Mouse (Mus musculus): ENCODE data around the gene Ism2. TPM values are rescaled to one million over a fixed set of nuclear protein-coding genes. Genes with fewer than 3 reads are reported as not detected.
"Not testable (repeated sequence)": the region's sequence is repeated elsewhere in the genome, so short reads cannot be mapped to it uniquely, and the experiment has no call there.

Ism2 gene
- polyA plus RNA-seq, 1 experiment = not detected

DNA sequence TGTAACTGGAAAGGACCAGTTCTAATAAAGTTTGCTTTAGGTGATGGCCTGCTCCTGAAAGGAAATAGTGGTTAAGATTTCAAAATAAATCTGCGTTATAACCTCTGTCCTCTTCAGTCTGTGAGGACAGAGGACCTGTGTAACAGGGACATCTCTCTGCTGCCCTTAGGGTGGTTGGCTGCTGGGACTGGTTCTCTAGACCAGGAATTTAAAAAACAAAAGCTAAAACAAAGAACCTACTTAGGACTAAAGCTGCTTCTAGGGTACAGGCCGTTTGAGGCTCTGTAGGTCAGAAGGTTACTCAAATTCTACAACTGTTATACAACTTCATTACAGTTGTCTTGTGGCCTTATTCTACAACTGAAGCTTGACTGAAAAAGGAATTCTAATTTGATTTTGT lies 13.6 kb upstream of the Ism2 start:
- Histone ChIP-seq H3K27ac (replicated peaks; ENCODE audit: low read depth, low read length) (no peak overlapping the region), H3K4me3 (ENCODE audit: insufficient read depth, low read depth, low read length) (no peak overlapping the region), H3K4me1 (ENCODE audit: control insufficient read depth, insufficient read depth, insufficient read length, low read length) (no peaks in the 10 kb centered on the region)

GRCm38 (mm10) chr12:87306584-87306844 lies 7.0 kb upstream of the Ism2 start:
- H3K27ac ChIP-seq (replicated peaks; ENCODE audit: low read depth, low read length); H3K4me3 ChIP-seq (ENCODE audit: insufficient read depth, low read depth, low read length); H3K4me1 ChIP-seq (ENCODE audit: control insufficient read depth, insufficient read depth, insufficient read length, low read length): not testable (repeated sequence)

GRCm38 (mm10) chr12:87305767-87306583 lies 6.5 kb upstream of the Ism2 start:
- H3K4me3 ChIP-seq (ENCODE audit: insufficient read depth, low read depth, low read length) = no peak overlapping the region

GRCm38 (mm10) chr12:87301189-87301588 lies 1.7 kb upstream of the Ism2 start:
- Histone ChIP-seq H3K4me1 (ENCODE audit: control insufficient read depth, insufficient read depth, insufficient read length, low read length) (no peaks in the 10 kb centered on the region; the same call in 1 of the 2 replicates), H3K4me3 (ENCODE audit: insufficient read depth, low read depth, low read length) (no peak overlapping the region), H3K27ac (replicated peaks; ENCODE audit: low read depth, low read length) (no peak overlapping the region)

More at GRCm38 (mm10) chr12:87305767-87306583, 6.5 kb upstream of the Ism2 start:
- Histone ChIP-seq H3K4me1 (ENCODE audit: control insufficient read depth, insufficient read depth, insufficient read length, low read length) (no peaks in the 10 kb centered on the region), H3K27ac (replicated peaks; ENCODE audit: low read depth, low read length) (no peak overlapping the region)

GRCm38 (mm10) chr12:87300441-87300690 lies 861 bp upstream of the Ism2 start:
- Histone ChIP-seq H3K27ac (replicated peaks; ENCODE audit: low read depth, low read length) (no peak overlapping the region), H3K4me1 (ENCODE audit: control insufficient read depth, insufficient read depth, insufficient read length, low read length) (no peaks in the 10 kb centered on the region; the same call in 1 of the 2 replicates), H3K4me3 (ENCODE audit: insufficient read depth, low read depth, low read length) (peak overlapping the region; percentile 66)

DNA sequence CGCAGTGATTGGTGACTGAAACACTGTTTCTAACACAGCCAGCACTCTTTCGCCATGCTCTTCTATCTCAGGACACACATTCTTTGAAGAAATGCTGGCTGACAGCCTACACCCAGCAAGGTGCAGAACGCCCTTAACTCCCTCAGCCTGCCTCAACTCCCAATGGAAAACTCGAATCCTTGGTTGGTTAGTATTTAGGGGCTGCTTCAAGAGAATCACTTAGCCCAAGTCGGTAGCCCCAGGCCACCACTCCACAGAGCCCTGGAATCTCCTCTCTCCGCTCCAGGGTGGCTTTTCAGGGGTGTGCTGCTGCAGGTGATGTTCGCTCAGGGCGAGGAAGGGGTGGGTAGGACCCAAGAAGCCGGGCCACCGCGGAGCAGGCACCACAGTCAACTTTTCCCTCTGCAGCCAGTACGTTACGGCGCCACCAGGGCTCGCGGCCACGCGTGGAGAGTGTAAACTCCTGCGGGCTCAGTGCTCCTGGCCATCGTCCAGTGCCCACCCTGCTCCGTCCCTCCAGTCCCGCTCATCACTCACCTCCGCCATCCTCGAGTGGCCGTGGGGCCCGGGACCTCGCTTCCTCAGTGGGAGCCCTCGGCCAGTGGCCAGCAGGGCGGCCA lies 358 bp downstream of the Ism2 start:
- no peak overlapping the region for H3K27ac ChIP-seq (replicated peaks; ENCODE audit: low read depth, low read length)
- H3K4me1 ChIP-seq (ENCODE audit: control insufficient read depth, insufficient read depth, insufficient read length, low read length) = no peaks in the 10 kb centered on the region; the same call in 1 of the 2 replicates
- H3K4me3 ChIP-seq (ENCODE audit: insufficient read depth, low read depth, low read length) = peak overlapping the region; percentile 66

DNA sequence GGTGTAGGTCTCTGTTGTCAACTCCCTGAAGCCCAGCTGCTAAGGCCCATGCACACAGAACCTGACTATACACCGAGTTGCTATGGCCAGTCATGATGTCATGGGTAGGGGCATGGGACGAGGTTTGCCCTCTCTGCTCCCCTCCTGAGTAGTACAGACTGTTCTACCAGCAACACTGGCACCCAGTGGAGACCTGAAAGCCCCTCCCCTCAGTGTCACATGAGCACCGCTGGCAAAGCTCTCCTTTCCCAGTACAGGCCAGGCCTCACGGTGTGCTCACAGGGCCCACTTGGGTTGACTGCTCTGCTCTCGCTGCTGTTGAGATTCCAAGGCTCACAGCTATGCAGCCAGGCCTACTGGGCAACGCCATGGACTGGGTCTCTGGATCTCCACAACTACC lies 5.6 kb downstream of the Ism2 start:
- Histone ChIP-seq H3K4me1 (ENCODE audit: control insufficient read depth, insufficient read depth, insufficient read length, low read length) (no peaks in the 10 kb centered on the region), H3K4me3 (ENCODE audit: insufficient read depth, low read depth, low read length) (no peak overlapping the region), H3K27ac (replicated peaks; ENCODE audit: low read depth, low read length) (no peak overlapping the region)

DNA sequence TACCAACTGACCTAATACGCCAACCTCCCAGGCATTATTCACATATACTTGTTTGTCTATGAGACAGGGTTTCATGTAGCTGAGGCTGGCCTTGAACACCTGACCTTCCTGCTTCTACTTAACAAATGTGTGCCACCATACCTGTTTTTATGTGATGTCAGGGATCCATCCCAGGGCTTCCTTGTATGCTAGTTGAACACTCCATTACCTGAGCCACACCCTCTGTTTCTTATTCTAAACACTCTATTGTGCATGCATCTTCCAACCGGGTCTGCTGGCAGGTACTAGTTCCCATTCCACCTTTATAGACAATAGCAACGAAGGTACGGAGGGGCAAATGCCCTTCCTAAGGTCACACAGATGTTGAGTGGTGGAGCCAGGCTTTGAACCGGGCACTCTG lies 10.4 kb downstream of the Ism2 start:
- Histone ChIP-seq H3K4me1 (ENCODE audit: control insufficient read depth, insufficient read depth, insufficient read length, low read length) (no peaks in the 10 kb centered on the region), H3K27ac (replicated peaks; ENCODE audit: low read depth, low read length) (no peak overlapping the region), H3K4me3 (ENCODE audit: insufficient read depth, low read depth, low read length) (no peak overlapping the region)

GRCm38 (mm10) chr12:87284726-87285125 lies 14.8 kb downstream of the Ism2 start:
- no peaks in the 10 kb centered on the region for H3K4me1 ChIP-seq (ENCODE audit: control insufficient read depth, insufficient read depth, insufficient read length, low read length)
- no peak overlapping the region for H3K4me3 ChIP-seq (ENCODE audit: insufficient read depth, low read depth, low read length)
- no peak overlapping the region for H3K27ac ChIP-seq (replicated peaks; ENCODE audit: low read depth, low read length)

DNA sequence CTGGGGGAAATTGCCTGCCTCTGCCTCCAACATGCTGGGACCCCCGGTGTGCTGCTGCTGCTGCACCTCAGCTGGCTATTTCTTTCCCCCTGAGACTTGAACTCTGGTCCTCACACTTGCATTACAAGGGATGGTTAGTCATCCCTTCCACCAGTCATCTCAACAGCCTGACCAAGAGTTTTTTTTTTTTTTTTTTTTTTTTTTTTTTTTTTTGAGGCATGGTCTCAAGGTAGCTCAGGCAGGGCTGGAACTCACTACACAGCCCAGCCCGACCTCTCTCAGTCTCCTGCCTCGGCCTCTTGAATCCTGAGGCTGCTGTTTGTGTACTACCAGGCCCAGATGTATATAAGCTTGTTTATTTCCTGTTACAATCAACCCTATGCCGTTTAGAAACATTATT lies 15.2 kb downstream of the Ism2 start:
- no peak overlapping the region for H3K27ac ChIP-seq (replicated peaks; ENCODE audit: low read depth, low read length)
- H3K4me1 ChIP-seq (ENCODE audit: control insufficient read depth, insufficient read depth, insufficient read length, low read length) = no peaks in the 10 kb centered on the region
- no peak overlapping the region for H3K4me3 ChIP-seq (ENCODE audit: insufficient read depth, low read depth, low read length)

DNA sequence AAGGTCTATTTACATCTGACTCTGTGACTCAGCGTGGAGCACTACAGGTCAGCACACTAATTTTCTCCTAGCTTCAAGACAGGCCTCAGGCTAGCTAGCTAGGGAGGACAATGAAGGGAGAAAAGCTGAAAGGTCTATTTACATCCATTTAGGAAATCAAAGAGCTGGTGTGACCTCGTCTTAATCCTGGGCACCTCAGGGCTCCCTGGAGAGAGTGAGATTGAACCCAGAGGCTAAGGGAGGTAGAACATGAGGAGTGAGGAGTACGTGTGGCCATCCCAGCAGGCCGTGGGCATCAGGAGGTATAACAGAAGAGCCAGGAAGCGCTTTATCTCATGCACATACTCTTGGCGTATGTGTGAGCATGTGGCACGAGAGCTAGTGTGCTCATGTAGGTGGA lies 15.8 kb downstream of the Ism2 start:
- no peak overlapping the region for H3K27ac ChIP-seq (replicated peaks; ENCODE audit: low read depth, low read length)
- H3K4me1 ChIP-seq (ENCODE audit: control insufficient read depth, insufficient read depth, insufficient read length, low read length) = no peaks in the 10 kb centered on the region
- H3K4me3 ChIP-seq (ENCODE audit: insufficient read depth, low read depth, low read length) = no peak overlapping the region

- H3K4me1 ChIP-seq (ENCODE audit: control insufficient read depth, insufficient read depth, insufficient read length, low read length) = no peaks in the 10 kb centered on the region
- no peak overlapping the region for H3K4me3 ChIP-seq (ENCODE audit: insufficient read depth, low read depth, low read length)
- H3K27ac ChIP-seq (replicated peaks; ENCODE audit: low read depth, low read length) = no peak overlapping the region
Measured at GRCm38 (mm10) chr12:87282743-87283142, 16.8 kb downstream of the Ism2 start.

DNA sequence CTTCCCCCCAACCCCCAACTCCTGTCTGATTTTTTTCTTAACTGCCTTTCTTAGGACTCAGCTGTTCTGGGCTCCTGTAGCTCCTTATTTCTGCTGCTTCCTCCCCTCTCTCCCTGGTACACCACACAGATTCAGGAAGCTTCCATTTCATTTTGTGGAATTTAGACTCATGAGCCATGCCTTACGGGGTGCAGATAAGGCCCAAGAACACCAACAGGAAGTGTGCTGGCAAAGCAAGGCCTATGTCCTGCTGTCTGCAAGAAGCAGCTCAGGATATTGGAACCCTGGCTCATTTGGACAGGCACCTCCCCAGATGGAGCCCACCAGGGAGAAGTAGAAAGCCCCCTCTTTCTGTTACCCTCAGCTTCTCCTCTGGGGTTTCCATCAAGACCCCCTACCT lies 17.7 kb downstream of the Ism2 start:
- Histone ChIP-seq H3K27ac (replicated peaks; ENCODE audit: low read depth, low read length) (no peak overlapping the region), H3K4me3 (ENCODE audit: insufficient read depth, low read depth, low read length) (no peak overlapping the region), H3K4me1 (ENCODE audit: control insufficient read depth, insufficient read depth, insufficient read length, low read length) (no peaks in the 10 kb centered on the region)

GRCm38 (mm10) chr12:87279879-87280278 lies 19.6 kb downstream of the Ism2 start:
- Histone ChIP-seq H3K4me3 (ENCODE audit: insufficient read depth, low read depth, low read length) (no peak overlapping the region), H3K27ac (replicated peaks; ENCODE audit: low read depth, low read length) (no peak overlapping the region), H3K4me1 (ENCODE audit: control insufficient read depth, insufficient read depth, insufficient read length, low read length) (no peaks in the 10 kb centered on the region)

DNA sequence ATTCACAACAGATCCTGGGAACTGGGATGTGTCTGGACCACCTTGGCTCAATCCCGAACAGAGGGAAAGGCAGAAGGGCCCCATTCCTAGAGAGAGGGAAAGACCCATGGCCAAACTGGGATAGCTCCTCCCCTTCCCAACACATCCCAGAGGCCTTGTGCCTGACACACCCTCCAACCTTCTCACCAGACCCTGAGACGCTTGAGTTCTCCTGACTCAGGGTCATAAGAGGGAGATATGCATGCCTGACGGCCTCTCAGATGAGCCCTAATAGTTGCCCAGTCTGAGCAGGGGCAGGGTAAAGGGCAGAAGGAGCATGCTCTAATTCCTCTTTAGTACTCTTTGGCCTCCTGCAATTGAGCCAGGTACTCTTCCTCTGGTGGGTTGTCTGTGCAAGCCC lies 20.2 kb downstream of the Ism2 start:
- H3K27ac ChIP-seq (replicated peaks; ENCODE audit: low read depth, low read length) = no peak overlapping the region
- no peaks in the 10 kb centered on the region for H3K4me1 ChIP-seq (ENCODE audit: control insufficient read depth, insufficient read depth, insufficient read length, low read length)
- no peak overlapping the region for H3K4me3 ChIP-seq (ENCODE audit: insufficient read depth, low read depth, low read length)

- no peaks in the 10 kb centered on the region for H3K4me1 ChIP-seq (ENCODE audit: control insufficient read depth, insufficient read depth, insufficient read length, low read length)
- H3K4me3 ChIP-seq (ENCODE audit: insufficient read depth, low read depth, low read length) = no peak overlapping the region
- no peak overlapping the region for H3K27ac ChIP-seq (replicated peaks; ENCODE audit: low read depth, low read length)
Measured at GRCm38 (mm10) chr12:87278118-87278730, 21.3 kb downstream of the Ism2 start.

Data from brown adipose tissue, adult 24 weeks (tissue).